Mouse (Mus musculus): ENCODE results near the gene Mrvi1.

Gene Mrvi1

DNA sequence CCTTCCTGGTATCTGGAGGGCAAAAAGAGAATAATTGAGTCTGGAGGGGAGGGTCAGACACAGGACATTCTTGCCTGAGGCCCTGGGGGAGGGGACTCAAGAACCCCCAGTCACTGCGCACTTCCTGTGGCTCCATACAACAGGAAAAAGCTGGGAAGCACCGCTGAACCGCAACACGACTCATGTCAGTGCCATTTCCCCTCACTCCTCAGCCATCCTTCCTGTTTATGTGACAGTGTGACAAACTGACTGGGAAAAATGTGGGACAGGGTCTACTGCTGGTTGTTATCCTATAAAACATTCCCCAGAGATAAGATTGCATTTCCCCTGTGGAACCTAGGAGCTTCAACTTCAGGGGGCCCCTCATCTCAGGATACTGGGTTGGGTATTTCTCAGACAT, 105.3 kb downstream of the Mrvi1 start:
- DNase-seq, result no peak

DNA sequence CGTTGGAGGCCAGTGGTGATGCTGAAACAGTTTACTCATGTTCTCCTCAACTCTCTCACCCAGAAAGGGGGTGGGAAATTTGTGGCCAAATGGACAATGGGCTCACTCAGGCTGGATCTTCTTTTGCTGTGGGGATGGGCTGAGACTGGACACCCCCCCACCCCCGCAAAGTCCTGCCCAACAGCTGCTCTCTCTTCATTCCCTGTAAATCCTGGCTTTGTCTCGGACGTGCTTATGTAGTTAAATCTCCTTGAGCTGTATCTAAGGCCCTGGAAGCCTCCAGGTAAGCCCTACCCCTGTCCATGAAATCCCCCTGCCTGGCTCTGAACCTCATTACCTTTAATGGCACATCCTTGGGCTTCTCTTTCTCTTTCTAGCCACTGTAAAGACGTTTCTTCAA, 113.5 kb downstream of the Mrvi1 start:
- DNase-seq, result no peak

DNA sequence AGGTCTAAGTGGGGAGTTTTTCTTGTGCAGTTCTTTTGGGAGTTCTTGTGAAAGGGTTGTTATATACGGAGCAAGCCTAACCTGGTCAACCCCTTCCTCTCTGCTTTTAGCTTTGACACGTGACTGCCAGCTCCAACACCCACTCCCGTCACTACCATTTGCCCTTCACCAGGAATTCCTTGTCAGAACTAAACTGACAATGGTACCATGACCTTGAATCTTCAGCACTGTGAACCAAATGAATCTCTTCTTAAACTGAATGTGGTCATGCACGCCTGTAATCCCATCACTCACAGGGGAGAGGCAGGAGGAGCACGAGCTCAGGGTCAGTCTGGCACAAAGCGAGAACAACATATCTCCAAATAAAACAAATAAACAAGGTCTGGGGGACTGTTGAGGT, 115.1 kb downstream of the Mrvi1 start:
- no peak for DNase-seq

DNA sequence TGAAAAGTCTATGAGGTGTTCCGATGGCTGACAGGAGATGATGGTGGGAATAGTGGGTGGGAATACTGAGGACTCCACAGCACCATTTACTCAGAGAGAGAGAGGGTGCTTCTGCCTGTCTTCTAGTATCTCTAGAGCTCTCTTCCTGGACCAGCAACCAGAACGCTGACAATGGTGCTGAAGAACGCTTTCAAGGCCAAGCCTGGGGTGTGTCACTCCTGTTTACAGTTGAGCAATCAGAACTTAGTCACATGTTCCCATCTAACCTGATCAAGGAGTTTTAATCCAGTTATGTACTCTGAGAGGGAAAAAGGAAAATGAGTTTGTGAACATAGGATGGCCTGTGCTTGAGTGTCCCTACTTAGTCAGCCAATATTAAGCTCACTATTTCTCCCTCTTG, 116.2 kb downstream of the Mrvi1 start:
- no peak for DNase-seq

DNA sequence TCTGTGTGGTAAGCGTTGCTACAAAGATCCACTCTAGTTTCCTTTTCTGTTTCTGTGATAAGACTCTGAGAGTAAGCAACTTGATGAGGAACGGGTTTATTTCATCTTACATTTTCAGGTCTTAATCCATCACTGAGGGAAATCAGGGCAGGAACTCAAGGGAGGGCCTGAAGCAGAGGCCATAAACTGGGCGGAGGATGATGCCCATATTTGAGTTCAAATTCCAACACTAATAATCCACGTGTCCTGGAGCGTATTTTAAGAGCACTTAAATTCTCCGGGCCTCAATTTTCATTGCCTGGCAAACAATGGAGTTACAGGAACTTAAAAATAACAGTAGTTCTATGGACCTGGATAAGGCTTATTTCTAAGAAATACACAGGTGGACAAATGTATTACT, 116.7 kb downstream of the Mrvi1 start:
- DNase-seq, result no peak

DNA sequence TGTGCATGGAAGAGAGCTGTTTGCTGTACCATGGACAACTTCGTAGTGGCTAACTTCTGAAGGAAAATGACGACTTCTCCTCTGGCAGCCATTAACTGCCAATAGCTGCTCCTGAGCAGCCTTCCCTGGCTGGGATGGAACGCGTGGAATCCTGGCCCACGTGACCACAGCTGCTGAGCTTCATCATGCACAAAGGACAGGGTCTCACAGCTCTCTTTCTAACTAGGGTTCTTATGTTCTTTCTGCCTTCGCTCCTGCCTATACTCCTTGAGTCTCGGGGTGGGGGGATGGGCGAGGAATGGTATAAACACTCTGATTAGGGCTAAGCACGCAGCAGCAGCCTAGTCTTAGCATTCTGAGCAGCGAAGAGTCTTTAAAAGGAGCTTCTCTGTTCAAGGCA, 117.2 kb downstream of the Mrvi1 start:
- no peak for DNase-seq

DNA sequence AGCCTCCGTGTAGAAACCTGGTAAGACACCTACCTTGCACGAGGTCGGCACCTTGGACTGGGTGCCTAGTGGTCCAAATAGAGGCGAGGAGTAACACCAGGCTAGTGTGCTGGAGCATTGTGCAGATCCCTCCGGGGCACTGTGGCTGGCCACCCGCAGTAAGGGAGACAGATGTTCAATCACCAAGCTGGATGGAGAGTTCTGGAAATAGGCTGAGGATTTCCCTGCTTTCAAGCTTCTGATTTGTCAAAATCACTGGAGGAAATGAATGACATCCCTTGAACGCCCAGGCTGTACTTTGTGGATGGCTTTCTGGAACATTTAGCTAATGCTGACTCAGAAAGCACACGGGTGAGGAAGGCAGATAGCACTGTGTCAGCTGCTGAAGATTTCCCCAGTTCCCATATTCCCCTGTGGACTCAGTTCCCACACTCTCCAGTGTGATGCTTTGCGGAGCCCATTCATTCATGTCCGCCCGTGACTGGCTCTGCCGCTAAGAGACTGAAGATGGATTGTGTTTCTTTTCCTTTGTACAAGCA, 119.4 kb downstream of the Mrvi1 start, which contains the start of gene Lyve1:
Lyve1 (minus strand) TSS at position 489 of the 539 bp plus-strand sequence.
- DNase-seq, result no peak

DNA sequence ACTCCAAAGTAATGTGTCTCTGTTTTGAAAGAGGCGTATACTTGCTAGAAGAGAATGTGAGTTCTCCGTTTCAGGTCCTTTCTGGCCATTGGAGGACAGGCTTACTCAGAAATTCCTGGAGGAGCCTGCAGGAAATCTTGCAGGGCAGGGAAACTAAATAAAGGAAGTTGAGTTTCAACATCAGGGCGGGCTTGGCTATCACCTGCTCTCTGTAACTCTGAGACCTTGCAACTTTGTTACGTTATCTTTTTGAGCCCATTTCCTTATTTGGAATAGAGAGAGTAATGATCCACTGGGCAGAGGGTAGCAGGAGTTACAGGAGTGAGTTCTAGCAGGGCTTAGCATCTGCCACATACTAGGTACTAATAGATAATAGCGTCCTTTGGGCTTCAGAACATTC, 122.1 kb downstream of the Mrvi1 start:
- DNase-seq, result no peak

DNA sequence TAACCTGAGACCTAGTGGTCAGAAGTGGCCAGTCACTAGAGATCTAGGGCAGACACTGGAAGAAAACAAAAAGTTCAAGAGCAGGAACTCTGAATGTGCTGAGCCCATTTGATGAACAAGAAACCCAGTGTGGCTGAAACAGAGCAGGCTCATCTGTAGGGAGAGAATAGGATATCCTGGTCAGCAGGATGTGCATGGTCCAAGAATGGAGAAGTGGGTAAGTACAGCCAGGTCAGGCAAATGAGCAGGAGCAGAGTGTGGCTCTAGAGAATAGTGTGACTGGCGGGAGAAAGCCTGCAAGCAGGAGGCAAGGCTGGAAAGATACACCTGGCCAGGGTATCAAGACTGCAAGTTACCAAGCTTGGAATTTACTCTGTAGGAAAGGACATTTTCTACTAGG, 126.7 kb downstream of the Mrvi1 start:
- no peak for DNase-seq

DNA sequence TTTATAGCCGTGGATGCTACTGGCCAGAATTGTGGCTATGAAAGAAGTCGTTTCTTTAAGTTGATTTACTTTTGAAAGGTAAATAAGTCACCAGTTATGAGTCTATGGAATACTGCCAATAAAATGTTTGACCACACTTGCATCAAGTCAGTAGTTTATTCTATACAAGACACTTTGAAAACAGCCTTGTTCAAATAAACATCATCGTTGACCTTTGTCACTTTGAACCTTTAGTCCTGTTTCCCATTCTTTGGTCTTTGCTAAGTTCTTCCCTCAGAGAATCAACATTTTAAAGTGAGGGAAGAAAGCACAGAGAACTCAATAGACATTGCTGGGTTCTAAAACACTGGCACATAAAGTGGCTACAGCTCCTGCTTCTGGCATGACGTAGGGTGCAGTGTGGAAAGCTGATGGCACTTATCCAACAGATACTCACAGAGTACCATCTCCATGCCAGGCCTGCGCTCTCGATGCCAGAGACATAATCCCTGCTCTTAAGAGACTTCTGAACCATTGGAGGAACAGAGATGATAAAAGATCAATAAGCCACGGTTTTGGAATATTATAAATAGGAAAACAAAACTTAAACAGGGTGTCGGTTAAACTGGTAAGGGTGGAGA, 127.2 kb downstream of the Mrvi1 start:
- DNase-seq, result no peak

DNA sequence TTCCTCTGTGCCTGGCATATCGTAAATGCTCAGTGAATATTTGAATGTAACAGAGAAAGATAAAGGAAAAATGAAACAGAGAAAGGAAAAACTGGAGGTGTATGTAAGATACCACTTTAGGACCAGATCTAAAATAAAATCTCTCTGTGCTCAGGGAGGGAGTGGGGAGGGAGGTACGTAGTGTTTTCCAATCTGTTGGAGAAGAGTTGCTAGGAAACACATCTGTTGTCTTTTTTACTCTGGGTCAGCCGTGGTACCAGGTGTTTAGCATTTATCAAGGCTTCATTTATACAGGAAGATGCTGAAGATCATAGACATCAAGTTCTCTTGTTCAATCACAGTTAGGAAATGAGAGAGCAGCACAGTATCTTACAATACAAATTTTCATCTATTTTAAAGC, 127.7 kb downstream of the Mrvi1 start:
- no peak for DNase-seq

DNA sequence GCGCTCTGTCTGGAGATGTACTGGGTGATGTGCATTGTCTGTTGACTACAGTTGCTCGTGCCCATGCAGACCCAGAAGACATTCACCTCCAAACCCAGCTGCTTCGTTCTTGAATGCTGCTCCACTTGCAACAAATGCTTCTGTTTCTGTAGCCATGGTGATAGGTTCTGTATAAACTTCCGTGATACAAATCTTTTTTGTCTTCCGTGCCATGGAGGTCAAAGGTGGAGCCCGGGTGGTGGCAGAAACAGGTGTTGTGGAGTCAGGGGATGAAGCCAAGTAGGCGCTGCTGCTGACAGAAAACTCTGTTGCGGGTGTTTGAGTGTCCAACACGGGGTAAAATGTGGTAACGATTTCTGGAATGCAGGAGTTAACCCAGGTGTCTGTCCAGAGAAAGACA, 128.7 kb downstream of the Mrvi1 start:
- no peak for DNase-seq

DNA sequence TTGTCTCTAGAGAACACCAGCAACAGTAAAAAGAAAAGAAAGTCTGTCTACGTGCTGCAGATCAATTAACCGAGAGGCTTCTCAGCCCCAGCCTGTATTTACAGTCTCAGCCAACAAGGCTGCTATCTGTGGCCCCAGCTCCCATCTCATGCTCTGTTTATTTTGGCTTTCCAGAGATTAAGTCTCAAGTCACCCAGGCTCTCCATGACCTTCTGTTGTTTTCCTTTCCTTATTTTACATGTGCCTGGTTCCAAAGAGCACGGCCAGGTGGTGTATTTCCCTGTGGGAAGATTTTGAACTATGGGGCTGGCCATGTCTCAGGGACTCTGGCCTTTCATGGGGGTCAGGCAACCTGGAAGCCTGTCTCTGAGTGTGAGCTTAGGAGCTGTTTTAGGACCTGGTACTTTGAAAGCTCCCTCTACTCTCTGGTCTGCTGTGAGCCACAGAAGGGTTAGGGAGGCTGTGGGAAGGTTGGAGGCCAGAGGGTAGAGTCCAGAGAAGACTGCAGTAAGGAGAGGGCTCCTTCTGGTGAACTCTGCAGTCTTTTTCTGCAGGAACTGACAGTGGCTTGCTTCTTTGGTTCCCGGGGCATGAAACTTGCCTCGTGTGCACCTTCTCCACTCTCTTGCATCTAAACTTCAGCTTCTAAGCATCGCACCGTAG, 130.6 kb downstream of the Mrvi1 start:
- DNase-seq, result no peak

DNA sequence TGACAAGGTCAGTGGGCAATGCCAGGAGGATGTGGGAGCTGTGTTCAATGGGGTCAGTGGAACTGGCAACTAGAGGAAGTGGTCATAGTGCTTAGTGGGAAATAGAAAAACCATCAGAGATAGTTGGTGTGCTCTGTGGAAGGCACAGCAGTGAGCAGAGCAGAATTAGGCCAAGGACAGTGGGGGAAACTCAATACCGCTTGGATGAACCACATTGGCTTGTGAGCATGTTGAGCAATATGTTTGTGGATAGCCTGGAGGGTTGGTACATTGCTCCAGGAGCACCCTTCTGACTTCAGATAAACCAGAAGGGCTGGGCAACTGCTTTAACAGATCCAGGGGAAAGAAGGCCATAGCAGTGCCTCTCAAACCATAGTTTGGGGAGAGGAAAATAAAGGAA, 133.9 kb downstream of the Mrvi1 start:
- DNase-seq, result no peak

DNA sequence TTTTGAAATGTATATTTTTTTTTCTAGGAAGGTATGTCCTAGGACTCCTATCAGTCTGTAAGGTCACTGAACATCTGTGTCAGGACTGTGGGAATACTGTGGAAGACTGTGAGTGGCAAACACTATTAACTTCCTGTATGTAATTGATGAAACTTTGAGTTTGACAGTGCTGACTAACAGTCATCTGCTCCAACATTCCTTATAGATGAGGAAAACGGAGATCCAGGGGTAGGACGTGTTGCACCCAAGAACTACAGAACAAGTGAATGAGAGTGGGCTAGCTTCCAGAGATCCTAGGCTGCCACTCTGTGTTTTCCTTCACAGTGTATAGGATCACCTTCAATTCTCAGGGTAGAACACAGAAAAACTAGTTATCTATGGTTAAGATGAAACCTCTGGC, 134.9 kb downstream of the Mrvi1 start:
- DNase-seq, result no peak

DNA sequence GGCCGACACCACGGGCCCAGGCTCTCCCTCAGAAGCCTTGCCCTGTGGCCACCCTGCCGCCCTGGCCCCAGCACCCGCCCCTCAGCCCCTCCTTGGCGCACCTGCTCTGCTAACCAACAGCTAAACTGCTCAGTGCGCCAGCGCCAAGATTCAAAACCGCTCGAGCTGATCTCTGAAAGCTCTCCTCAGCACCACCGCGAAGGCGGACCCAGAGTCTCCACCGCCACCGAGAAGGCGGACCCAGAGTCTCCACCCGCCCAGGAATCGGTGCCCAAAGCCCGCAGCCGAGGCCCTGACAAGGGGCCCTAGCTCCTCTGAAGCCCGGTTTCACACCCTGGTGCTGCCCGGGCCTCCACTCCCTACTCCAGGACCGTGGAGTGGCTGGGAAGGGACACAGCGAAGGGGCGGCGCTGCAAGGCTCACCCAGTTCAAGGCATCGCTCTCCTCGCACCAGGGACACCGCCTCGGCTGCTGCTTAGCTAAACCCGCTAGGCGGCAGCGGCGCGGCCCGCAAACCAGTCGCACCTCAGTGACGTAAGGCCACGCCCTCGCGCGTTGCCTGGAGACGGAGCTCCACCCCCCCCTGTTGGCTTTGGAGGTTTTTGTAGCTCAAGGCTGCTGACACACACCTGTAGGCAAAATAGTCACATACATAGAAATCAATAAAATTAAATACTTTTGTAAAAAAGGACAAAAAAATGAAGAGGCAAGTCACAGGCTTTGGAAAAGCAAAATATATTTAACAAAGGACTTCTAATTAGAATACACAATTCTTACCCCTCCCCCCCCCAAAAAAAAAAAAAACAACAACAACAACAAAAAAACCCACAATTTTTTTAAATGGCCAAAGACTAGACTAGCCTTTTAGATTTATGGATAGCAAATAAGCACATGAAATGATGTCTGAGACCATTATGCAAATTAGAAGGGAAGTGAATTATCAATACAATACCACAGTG, 138.1 kb downstream of the Mrvi1 start, which contains the start of gene Rnf141:
Rnf141 (minus strand) TSS at position 542 of the 959 bp plus-strand sequence.
- peak; percentile 97 for DNase-seq

DNA sequence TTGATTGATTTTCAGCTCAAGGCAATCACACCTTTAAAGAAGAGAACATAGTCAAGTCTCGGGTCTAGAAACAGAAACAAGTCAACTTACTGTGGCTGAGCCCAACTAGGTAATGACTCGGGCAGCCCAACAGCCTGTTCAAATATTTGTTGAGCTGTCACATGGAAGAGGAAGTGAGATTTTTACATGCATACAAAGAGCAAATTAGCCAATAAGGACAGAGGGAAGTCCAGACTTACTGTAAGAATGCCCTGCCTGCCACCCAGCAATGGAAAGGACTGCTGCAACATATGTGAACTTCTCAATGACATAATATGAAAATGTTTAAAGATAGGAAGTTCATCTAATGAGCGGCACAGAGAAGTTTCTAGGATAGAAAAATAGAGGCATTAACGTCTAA, 141.9 kb downstream of the Mrvi1 start:
- DNase-seq, result no peak

DNA sequence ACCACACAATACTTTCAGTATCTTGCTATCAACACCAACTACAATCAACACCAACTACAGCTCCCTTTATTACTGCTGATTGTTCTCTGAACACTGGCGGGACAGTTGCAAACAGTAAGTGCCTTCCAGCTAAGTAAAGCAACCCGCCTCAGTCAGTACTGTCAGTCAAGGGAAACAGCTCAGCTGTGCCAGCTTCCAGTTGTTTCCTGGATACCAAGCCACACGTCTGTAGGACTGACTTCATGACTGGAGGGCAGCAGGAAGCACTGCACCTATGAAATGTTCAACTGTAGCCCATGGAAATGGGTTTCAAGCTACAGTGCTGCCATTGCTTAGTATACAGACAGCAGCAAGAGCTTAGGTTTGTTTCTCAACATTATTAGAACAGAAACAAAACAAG, 147.7 kb downstream of the Mrvi1 start:
- DNase-seq, result no peak

DNA sequence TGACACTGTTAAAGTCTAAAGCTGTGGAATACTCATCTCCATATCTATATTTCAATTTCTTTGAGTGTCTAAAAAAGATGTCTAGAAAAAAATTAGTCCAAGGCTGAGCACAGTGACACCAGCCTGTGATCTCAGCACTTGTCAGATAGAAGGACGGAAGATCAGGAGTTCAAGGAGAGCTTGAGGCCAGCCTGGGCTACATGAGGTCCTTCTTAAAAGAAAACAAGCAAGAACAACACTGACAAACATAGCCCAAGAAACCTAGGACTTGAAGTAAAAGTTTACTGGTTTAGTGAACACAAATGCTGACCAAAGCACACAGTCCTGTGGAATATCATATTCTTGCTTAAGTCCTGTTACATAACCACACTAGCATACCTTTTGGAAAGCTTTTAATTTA, 148.2 kb downstream of the Mrvi1 start:
- no peak for DNase-seq

DNA sequence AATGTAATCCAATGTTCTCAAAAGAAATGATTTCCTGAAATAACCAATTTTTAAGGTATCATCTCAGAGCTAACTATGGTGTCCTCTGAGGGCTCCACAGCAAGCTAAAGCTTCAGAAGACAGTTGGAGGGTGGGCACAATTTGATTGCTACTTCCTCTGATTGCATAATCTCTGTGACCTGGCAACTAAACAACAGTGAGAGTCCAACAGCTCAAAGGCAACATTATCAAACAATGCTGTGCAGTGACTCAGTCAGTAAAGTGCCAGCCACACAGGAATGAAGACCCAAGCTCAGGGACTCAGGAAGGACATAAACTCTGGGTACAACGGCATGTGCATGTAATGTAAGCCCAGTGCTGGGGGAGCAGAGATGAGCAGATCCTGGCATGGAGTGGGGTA, 149.2 kb downstream of the Mrvi1 start:
- no peak for DNase-seq

DNA sequence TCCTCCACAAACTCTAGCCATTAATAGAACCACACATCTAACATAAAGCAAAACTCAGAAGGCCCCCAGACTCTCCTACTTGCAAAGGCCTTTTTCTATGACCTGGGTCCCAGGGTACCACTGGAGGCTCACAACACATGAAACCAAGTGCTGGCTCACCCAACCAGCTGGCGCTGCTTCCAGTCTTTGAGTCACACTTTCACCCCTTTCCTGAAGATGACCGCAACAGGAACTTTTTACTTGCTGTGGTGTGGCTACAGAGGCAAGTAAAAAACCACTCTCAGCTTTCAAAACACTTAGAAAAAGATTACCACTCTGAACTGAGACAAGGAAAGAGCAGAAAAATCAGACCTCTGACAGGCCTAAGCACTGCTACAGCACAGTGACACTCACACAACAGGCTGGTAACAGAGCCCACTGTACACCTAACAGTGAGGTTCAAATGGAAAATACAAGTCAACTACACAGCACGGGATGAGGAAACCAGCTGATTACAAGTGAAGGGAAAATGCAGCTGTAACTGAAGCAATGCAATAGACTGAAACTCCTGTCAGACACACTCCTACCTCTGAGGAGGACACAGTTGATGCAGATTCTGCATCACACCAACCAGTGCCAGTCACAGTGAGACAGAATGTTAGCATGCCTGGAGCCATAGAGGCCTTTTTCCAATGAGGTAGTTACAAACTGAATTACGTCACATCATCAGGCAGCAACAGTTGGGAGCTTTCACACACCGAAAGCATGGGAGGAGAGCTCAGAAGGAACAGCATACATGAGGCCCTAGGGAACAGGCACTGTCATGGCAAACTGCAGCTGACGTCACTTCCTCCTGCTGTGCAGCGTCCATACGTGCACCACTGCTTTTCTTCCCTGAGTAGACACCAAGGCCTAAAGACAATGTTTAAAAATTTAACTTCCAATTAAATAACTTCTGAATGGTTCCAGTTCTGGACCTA, 158.0 kb downstream of the Mrvi1 start:
- DNase-seq, result no peak

DNA sequence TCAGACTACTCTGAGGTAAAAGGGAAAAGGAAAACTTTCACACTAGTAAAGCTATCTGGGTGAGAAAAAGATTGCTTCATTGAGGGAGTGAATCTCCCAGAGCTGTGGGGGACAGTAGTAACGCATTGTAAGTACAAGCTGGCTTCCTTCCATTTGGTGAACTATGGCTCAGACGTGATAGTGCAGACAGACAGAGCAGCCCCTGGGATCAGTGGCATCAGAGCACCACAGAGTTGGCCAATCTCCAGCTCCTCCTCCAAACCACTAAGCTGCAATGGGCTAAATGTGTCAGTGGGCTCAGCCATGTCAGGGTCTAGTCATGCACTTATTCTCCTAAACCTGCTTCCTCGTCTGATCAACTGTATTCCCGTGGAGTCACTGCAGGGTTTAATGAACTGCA, 158.7 kb downstream of the Mrvi1 start:
- DNase-seq, result no peak

All from right cerebral cortex, postnatal 14 days (tissue).